Mouse (Mus musculus) effector memory CD4-positive, alpha-beta T cell, adult 5 months (primary cell): ENCODE measurements around the gene Supt5. TPM values are rescaled to one million over a fixed set of nuclear protein-coding genes. Genes with fewer than 3 reads are reported as not detected.

Source experiments
- polyA plus RNA-seq: library from polyadenylated mRNA; unstranded; fragments of 100-300 nt; shearing (Covaris generic); gene quantifications from one replicate; pipeline ENCODE4 v1.2.1, GENCODE M21; 2017

Supt5 gene
- 178 TPM for polyA plus RNA-seq

GRCm38 (mm10) chr7:28338108-28338998 is at the start of gene Supt5:
Supt5 (minus strand) TSS chr7:28338746.

GRCm38 (mm10) chr7:28380237-28381016 is 41.9 kb upstream of the Supt5 start, which contains the start of gene Zfp36:
Zfp36 (minus strand) TSS chr7:28380253.

GRCm38 (mm10) chr7:28372251-28373108 is 33.9 kb upstream of the Supt5 start, which contains the start of gene Plekhg2:
Plekhg2 (minus strand) TSS chr7:28372599.

GRCm38 (mm10) chr7:28350155-28350883 is 11.8 kb upstream of the Supt5 start, which contains the start of gene Rps16:
Rps16 (plus strand) TSS chr7:28350652.

GRCm38 (mm10) chr7:28311926-28312543 is 26.5 kb downstream of the Supt5 start, which contains the start of gene Timm50:
Timm50 (minus strand) TSS chr7:28312072.

GRCm38 (mm10) chr7:28301616-28302433 is 36.7 kb downstream of the Supt5 start, which contains the start of gene Dll3:
Dll3 (minus strand) TSS chr7:28302238.

GRCm38 (mm10) chr7:28290638-28291590 is 47.6 kb downstream of the Supt5 start, which contains the start of gene Selenov:
Selenov (minus strand) TSS chr7:28291186.

GRCm38 (mm10) chr7:28277615-28278278 is 60.8 kb downstream of the Supt5 start, which contains the start of gene Eid2b:
Eid2b (plus strand) TSS chr7:28277739.

GRCm38 (mm10) chr7:28267129-28268041 is 71.2 kb downstream of the Supt5 start, which contains the start of gene Eid2:
Eid2 (plus strand) TSS chr7:28267881.

Other genes with a start within 250 kb of the Supt5 start
- not detected for gene 9530053A07Rik, start 209.3 kb downstream of the Supt5 start, polyA plus RNA-seq
- gene Fbl, start 169.0 kb downstream of the Supt5 start, polyA plus RNA-seq = 190 TPM
- gene Dyrk1b, start 159.3 kb downstream of the Supt5 start, polyA plus RNA-seq = 8.8 TPM
- gene Eid2, start 70.9 kb downstream of the Supt5 start, polyA plus RNA-seq = 10.9 TPM
- gene Eid2b, start 61.0 kb downstream of the Supt5 start, polyA plus RNA-seq = 1.2 TPM
- gene Selenov, start 47.6 kb downstream of the Supt5 start, polyA plus RNA-seq = not detected
- not detected for gene Dll3, start 36.5 kb downstream of the Supt5 start, polyA plus RNA-seq
- 50.0 TPM for gene Timm50, start 26.7 kb downstream of the Supt5 start, polyA plus RNA-seq
- gene Rps16, start 11.9 kb upstream of the Supt5 start, polyA plus RNA-seq = 900 TPM
- gene Plekhg2, start 33.9 kb upstream of the Supt5 start, polyA plus RNA-seq = 31.8 TPM
- 618 TPM for gene Zfp36, start 41.5 kb upstream of the Supt5 start, polyA plus RNA-seq
- 18.6 TPM for gene Med29, start 54.0 kb upstream of the Supt5 start, polyA plus RNA-seq
- 136 TPM for gene Paf1, start 54.2 kb upstream of the Supt5 start, polyA plus RNA-seq
- 536 TPM for gene Gmfg, start 98.7 kb upstream of the Supt5 start, polyA plus RNA-seq
- gene Lrfn1, start 113.2 kb upstream of the Supt5 start, polyA plus RNA-seq = 1.8 TPM
- not detected for gene Ifnl2, start 171.7 kb upstream of the Supt5 start, polyA plus RNA-seq
- not detected for gene Ifnl3, start 184.1 kb upstream of the Supt5 start, polyA plus RNA-seq
- not detected for gene Sycn, start 202.1 kb upstream of the Supt5 start, polyA plus RNA-seq
- gene Nccrp1, start 208.5 kb upstream of the Supt5 start, polyA plus RNA-seq = 1.3 TPM